Mouse (Mus musculus) midbrain, embryonic 10.5 days (tissue): Measurements from ENCODE around the gene Zfp503. TPM values are rescaled to one million over a fixed set of nuclear protein-coding genes. Genes with fewer than 3 reads are reported as not detected.

ENCODE experiments used
- DNase-seq: peaks from one replicate; pipeline ENCODE4 v3.0.0-alpha.2; 2017; ENCODE audit warnings: low spot score
- H3K27ac ChIP-seq: fragments of 300-500 bp; sonication (generic); replicated peaks from 2 replicates; pipeline ENCODE4 v1.5.1; 2016; ENCODE audit warnings: mild to moderate bottlenecking
- H3K27me3 ChIP-seq: fragments of 300-500 bp; sonication (generic); 2 replicates; pipeline ENCODE4 v1.6.1; 2016; ENCODE audit warnings: low read depth, mild to moderate bottlenecking; ENCODE audit not compliant: poor library complexity, severe bottlenecking
- H3K36me3 ChIP-seq: fragments of 300-500 bp; sonication (generic); 2 replicates; pipeline ENCODE4 v1.6.1; 2016; ENCODE audit warnings: mild to moderate bottlenecking, moderate library complexity
- H3K4me1 ChIP-seq: fragments of 300-500 bp; sonication (generic); 2 replicates; pipeline ENCODE4 v1.6.1; 2016
- H3K4me3 ChIP-seq: fragments of 300-500 bp; sonication (generic); 2 replicates; pipeline ENCODE4 v1.5.1; 2016; ENCODE audit warnings: mild to moderate bottlenecking, moderate library complexity
- H3K9me3 ChIP-seq: fragments of 300-500 bp; sonication (generic); replicated peaks from 2 replicates; pipeline ENCODE4 v1.6.1; 2016; ENCODE audit warnings: mild to moderate bottlenecking
- WGBS: fragments of 180-500 bp; shearing (Covaris S2); methylation state at CpG from one replicate; pipeline ENCODE4 v1.1.7; 2016; 5-methylcytosine and 5-hydroxymethylcytosine counted together
- microRNA-seq: library from miRNA; unstranded; fragments of <30 nt; microRNA quantifications from one replicate; pipeline ENCODE4, GENCODE M21; 2017
- polyA plus RNA-seq: library from polyadenylated mRNA; unstranded; fragments of >200 nt; fragmentation: Nextera tagmentation; extraction: Ambion mirVana; gene quantifications from 2 replicates; pipeline ENCODE4 v1.2.1, GENCODE M21; 2016

Zfp503 gene
- polyA plus RNA-seq, 1 experiment from 2014 or later: 13.0 TPM

GRCm38 (mm10) chr14:21941581-21941980 is 47.8 kb downstream of the Zfp503 start:
- WGBS: 69% methylated on average over 2 of the region's 2 CpGs
- no peaks in the 10 kb centered on the region; the same call in 1 of the 2 replicates for H3K9me3 ChIP-seq
- no peak for DNase-seq
- no peak overlapping the region for H3K27ac ChIP-seq
- no peaks in the 10 kb centered on the region for H3K27me3 ChIP-seq
- no peaks in the 10 kb centered on the region for H3K4me1 ChIP-seq
- H3K4me3 ChIP-seq: no peak overlapping the region
- H3K36me3 ChIP-seq: no peaks in the 10 kb centered on the region

- WGBS: 88% methylated on average over 2 of the region's 2 CpGs
- H3K4me3 ChIP-seq: no peak overlapping the region
- H3K36me3 ChIP-seq: no peaks in the 10 kb centered on the region
- H3K27ac ChIP-seq: no peak overlapping the region
- DNase-seq: no peak
- no peaks in the 10 kb centered on the region for H3K9me3 ChIP-seq
- H3K27me3 ChIP-seq: no peaks in the 10 kb centered on the region
- H3K4me1 ChIP-seq: no peaks in the 10 kb centered on the region
Observed at GRCm38 (mm10) chr14:21937116-21937515, 52.3 kb downstream of the Zfp503 start.

DNA sequence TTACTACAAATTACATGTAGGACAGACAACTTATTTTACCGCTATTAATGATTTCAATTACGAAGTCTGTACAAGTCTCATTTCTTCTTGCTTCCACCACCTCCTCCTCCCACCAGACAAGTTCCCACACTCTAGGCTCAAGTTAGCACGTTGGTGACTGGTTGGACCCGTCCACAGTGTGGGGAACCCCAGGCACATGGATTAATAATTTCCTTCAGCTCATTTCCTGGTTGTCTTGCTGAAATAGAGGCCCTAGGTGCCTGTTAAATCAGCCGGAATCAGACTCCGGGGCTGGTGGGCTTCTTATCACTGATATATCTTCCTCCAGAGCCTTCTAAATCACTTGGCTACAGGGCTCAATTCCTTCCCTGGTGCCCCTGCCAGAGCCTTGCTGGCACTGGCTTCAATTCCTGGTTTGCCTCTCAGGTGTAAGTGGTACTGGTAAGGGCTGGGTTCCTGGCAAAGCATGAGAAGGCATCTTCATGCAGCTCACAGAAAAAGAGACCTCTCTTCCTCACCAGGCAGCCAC is 53.2 kb downstream of the Zfp503 start:
- Histone ChIP-seq H3K36me3 (no peaks in the 10 kb centered on the region), H3K4me1 (no peaks in the 10 kb centered on the region), H3K9me3 (no peaks in the 10 kb centered on the region), H3K27me3 (no peaks in the 10 kb centered on the region), H3K4me3 (no peak overlapping the region), H3K27ac (no peak overlapping the region)
- no peak for DNase-seq
- 89% methylated on average over 6 of the region's 6 CpGs for WGBS

Small RNA genes lying within 50 kb of the gene (microRNA-seq; reads per million reads assigned to microRNA genes)
- gene Gm27532: not detected

Other genes with a start within 250 kb of the Zfp503 start
- 10.0 and 11.1 TPM in 2 replicates for gene Samd8, start 239.1 kb downstream of the Zfp503 start, polyA plus RNA-seq
- gene Dusp13, start 238.4 kb downstream of the Zfp503 start, polyA plus RNA-seq: not detected in 2 replicates
- gene Vdac2, start 164.4 kb downstream of the Zfp503 start, polyA plus RNA-seq: 287 and 301 TPM in 2 replicates
- gene Comtd1, start 140.6 kb downstream of the Zfp503 start, polyA plus RNA-seq: 13.9 and 16.4 TPM in 2 replicates
- gene Lrmda, start 30.1 kb upstream of the Zfp503 start, polyA plus RNA-seq: 0.38 TPM in 1 of 2 replicates, not detected in the other